Comparison of ENCODE assay signal across 22 mouse cellular contexts in the genomic region with DNA sequence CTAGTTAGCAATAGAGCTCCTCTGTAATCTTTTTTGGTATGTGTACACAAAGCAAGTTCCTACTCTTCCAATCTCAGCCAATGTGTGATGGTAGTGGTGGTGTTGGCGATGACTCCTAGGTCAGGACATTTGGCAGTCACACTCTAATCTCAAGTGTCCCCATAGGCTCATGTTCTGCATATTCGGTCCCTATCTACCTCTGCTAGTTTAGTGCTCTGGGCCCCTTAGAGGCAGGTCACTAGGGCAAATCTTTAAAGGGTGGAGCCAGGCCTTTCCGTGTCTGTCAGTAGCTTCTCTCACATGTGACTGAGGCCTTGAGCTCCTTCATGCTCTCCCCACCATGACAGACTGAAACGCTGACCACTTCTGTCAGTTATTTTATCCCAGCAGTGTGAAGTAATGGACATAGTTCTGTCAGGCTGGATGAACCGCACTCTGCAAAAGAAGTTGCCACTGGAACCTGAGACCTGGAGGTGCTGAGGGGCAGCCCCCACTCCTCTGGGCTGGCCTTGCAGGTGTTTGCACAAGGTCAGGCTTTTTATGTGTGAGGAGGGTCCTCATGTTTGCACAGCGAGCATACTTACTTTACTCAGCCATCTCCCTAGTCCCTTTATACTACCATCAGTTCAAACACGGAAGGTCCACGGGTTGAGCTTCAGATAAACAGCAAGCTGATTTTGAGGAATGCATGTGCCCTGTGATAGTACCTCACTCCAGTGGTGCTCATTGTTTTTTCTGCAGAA.
DNase-seq lines count a peak whose midpoint lies in the region; ATAC-seq and TF ChIP-seq lines count a peak whose summit lies in the region.
"Had no signal": no experiment of that assay in that cellular context is flagged by ENCODE, and none has a peak within 500 bp of the region (broad histone marks: within the 10 kb centered on the region; RNA-seq: fewer than 3 reads in every experiment).

No protein-coding gene starts in this region.

- no peak for TF ChIP-seq EP300 in stomach, postnatal 0 days (optimal IDR thresholded peaks at IDR 0.05)

- peak; percentile 8 for DNase-seq in heart, adult 8-10 months (ENCODE audit: low spot score)
- no peak for DNase-seq in heart, postnatal 14 days
- no peak for DNase-seq in stomach, postnatal 0 days (ENCODE audit: low spot score)
- DNase-seq in kidney, postnatal 14 days, result no peak
- no peak for DNase-seq in adipocyte (ENCODE audit: low spot score)
- DNase-seq: adrenal gland, postnatal 10 days; cerebellum, adult 9-10 months; gastrocnemius, postnatal 14 days; heart, postnatal 36 days; kidney, postnatal 4 days; lung, postnatal 14 days; thymus, adult 2 months had no signal

- H3K9ac ChIP-seq in hindbrain, embryonic 16.5 days (ENCODE audit: low read depth, low read length), result no peak overlapping the region
- no peak overlapping the region for H3K9ac ChIP-seq in hindbrain, embryonic 13.5 days
- no peak overlapping the region for H3K9ac ChIP-seq in stomach, embryonic 14.5 days (replicated peaks; ENCODE audit: low read depth, low read length)
- no peak overlapping the region for H3K9ac ChIP-seq in stomach, postnatal 0 days (ENCODE audit: low read length)
- H3K9ac ChIP-seq: embryonic facial prominence, embryonic 12.5 days; forebrain, embryonic 13.5 days; liver, embryonic 15.5 days; neural tube, embryonic 12.5 days had no signal

- WGBS in hindbrain, embryonic 16.5 days, result 84% methylated on average over 8 of the region's 8 CpGs
- WGBS in hindbrain, embryonic 13.5 days, result 84% methylated on average over 8 of the region's 8 CpGs
- 67% methylated on average over 8 of the region's 8 CpGs for WGBS in stomach, embryonic 14.5 days
- WGBS in stomach, postnatal 0 days, result 55% methylated on average over 8 of the region's 8 CpGs

- H3K4me2 ChIP-seq in hindbrain, embryonic 16.5 days (ENCODE audit: low read length), result no peak overlapping the region
- no peak overlapping the region for H3K4me2 ChIP-seq in hindbrain, embryonic 13.5 days
- no peak overlapping the region for H3K4me2 ChIP-seq in stomach, embryonic 14.5 days (replicated peaks; ENCODE audit: low read depth, low read length)
- no peak overlapping the region for H3K4me2 ChIP-seq in stomach, postnatal 0 days (replicated peaks; ENCODE audit: low read depth)
- H3K4me2 ChIP-seq: embryonic facial prominence, embryonic 12.5 days; forebrain, embryonic 13.5 days; liver, embryonic 15.5 days; neural tube, embryonic 12.5 days had no signal

- ATAC-seq in hindbrain, embryonic 16.5 days, result peak; percentile 45; the same call in 1 of the 2 replicates
- ATAC-seq in hindbrain, embryonic 13.5 days (ENCODE audit: low FRiP score), result no peak
- ATAC-seq in stomach, embryonic 14.5 days (ENCODE audit: insufficient number of reproducible peaks, insufficient read depth, low FRiP score, low read depth), result peak; percentile 42; the same call in 1 of the 2 replicates
- no peak for ATAC-seq in stomach, postnatal 0 days (ENCODE audit: low FRiP score, low TSS enrichment)
- ATAC-seq: CD4-positive, CD25-positive, alpha-beta regulatory T cell, adult 4 months; forebrain, embryonic 13.5 days; Patski had no signal

- no peak for TF ChIP-seq CTCF in stomach, postnatal 0 days (IDR thresholded peaks at IDR 0.05; ENCODE audit: low read depth)

- H3K36me3 ChIP-seq in hindbrain, embryonic 16.5 days (ENCODE audit: control insufficient read depth, insufficient read depth, low read length), result no peaks in the 10 kb centered on the region
- no peaks in the 10 kb centered on the region for H3K36me3 ChIP-seq in hindbrain, embryonic 13.5 days
- H3K36me3 ChIP-seq in stomach, embryonic 14.5 days (ENCODE audit: control insufficient read depth, insufficient read depth, low read length), result no peaks in the 10 kb centered on the region
- H3K36me3 ChIP-seq in stomach, postnatal 0 days (ENCODE audit: control insufficient read depth, insufficient read depth, low read length), result no peaks in the 10 kb centered on the region
- H3K36me3 ChIP-seq: embryonic facial prominence, embryonic 12.5 days; liver, embryonic 15.5 days; neural tube, embryonic 12.5 days had no signal

- H3K4me3 ChIP-seq in hindbrain, embryonic 16.5 days (ENCODE audit: low read length), result no peak overlapping the region
- H3K4me3 ChIP-seq in hindbrain, embryonic 13.5 days, result no peak overlapping the region
- no peak overlapping the region for H3K4me3 ChIP-seq in stomach, embryonic 14.5 days (ENCODE audit: low read depth, low read length)
- no peak overlapping the region for H3K4me3 ChIP-seq in stomach, postnatal 0 days (ENCODE audit: low read depth, low read length)
- H3K4me3 ChIP-seq: embryonic facial prominence, embryonic 12.5 days; erythroblast, embryonic 14.5 days; forebrain, embryonic 13.5 days; liver, embryonic 15.5 days; neural tube, embryonic 12.5 days had no signal

- no peaks in the 10 kb centered on the region for H3K27me3 ChIP-seq in hindbrain, embryonic 16.5 days (replicated peaks; ENCODE audit: control insufficient read depth, insufficient read depth, low read length)
- no peaks in the 10 kb centered on the region for H3K27me3 ChIP-seq in hindbrain, embryonic 13.5 days
- no peaks in the 10 kb centered on the region for H3K27me3 ChIP-seq in stomach, embryonic 14.5 days (ENCODE audit: control insufficient read depth, insufficient read depth, low read length)
- no peaks in the 10 kb centered on the region for H3K27me3 ChIP-seq in stomach, postnatal 0 days (ENCODE audit: control insufficient read depth, insufficient read depth, low read length)
- H3K27me3 ChIP-seq: embryonic facial prominence, embryonic 12.5 days; forebrain, embryonic 13.5 days; liver, embryonic 15.5 days; neural tube, embryonic 12.5 days; Patski had no signal

- no peaks in the 10 kb centered on the region for H3K9me3 ChIP-seq in hindbrain, embryonic 16.5 days (ENCODE audit: control insufficient read depth, low read length)
- H3K9me3 ChIP-seq in hindbrain, embryonic 13.5 days, result no peaks in the 10 kb centered on the region
- H3K9me3 ChIP-seq in stomach, embryonic 14.5 days (ENCODE audit: control insufficient read depth, low read depth, low read length), result 0 out of 2 replicates have a peak, but pooled peaks cover 2% of the 10 kb centered on the region
- no peaks in the 10 kb centered on the region for H3K9me3 ChIP-seq in stomach, postnatal 0 days (ENCODE audit: control insufficient read depth, low read length)
- H3K9me3 ChIP-seq: forebrain, embryonic 13.5 days; liver, embryonic 15.5 days; neural tube, embryonic 12.5 days had no signal

- H3K27ac ChIP-seq in hindbrain, embryonic 16.5 days (ENCODE audit: low read depth, low read length), result no peak overlapping the region
- no peak overlapping the region for H3K27ac ChIP-seq in hindbrain, embryonic 13.5 days
- no peak overlapping the region for H3K27ac ChIP-seq in stomach, embryonic 14.5 days (ENCODE audit: low read length)
- H3K27ac ChIP-seq in stomach, postnatal 0 days (replicated peaks), result no peak overlapping the region
- H3K27ac ChIP-seq: embryonic facial prominence, embryonic 12.5 days; forebrain, embryonic 13.5 days; liver, embryonic 15.5 days; neural tube, embryonic 12.5 days had no signal

- intact Hi-C loops in heart, postnatal 14 days (cut with DNase I), result no loop called here

- H3K4me1 ChIP-seq in hindbrain, embryonic 16.5 days (ENCODE audit: control insufficient read depth, insufficient read depth, low read depth, low read length), result peaks cover 3% of the 10 kb centered on the region; the same call in 1 of the 2 replicates
- peaks cover 7% of the 10 kb centered on the region for H3K4me1 ChIP-seq in hindbrain, embryonic 13.5 days (replicated peaks)
- no peaks in the 10 kb centered on the region for H3K4me1 ChIP-seq in stomach, embryonic 14.5 days (ENCODE audit: control insufficient read depth, insufficient read depth, low read length)
- H3K4me1 ChIP-seq in stomach, postnatal 0 days (replicated peaks; ENCODE audit: control insufficient read depth, insufficient read depth), result no peaks in the 10 kb centered on the region
- H3K4me1 ChIP-seq: embryonic facial prominence, embryonic 12.5 days; liver, embryonic 15.5 days; neural tube, embryonic 12.5 days had no signal

Comparison
In these comparisons a context has a peak if more than half of its experiments do, and no peak if none do; other contexts are left out.
1. ATAC-seq: peak in hindbrain, embryonic 16.5 days (single experiment) and stomach, embryonic 14.5 days (single experiment); none in hindbrain, embryonic 13.5 days (single experiment) and stomach, postnatal 0 days (single experiment).